Mouse (Mus musculus) neural tube, embryonic 11.5 days (tissue): Measurements from ENCODE around the gene Lamc2. TPM values are rescaled to one million over a fixed set of nuclear protein-coding genes. Genes with fewer than 3 reads are reported as not detected.

Experiments used
- ATAC-seq: fragments of 200-750 bp; cut with Nextera tagmentation; 2 replicates; pipeline ENCODE4 v1.8.0; 2017; ENCODE audit warnings: moderate number of reproducible peaks, mild to moderate bottlenecking, moderate TSS enrichment, moderate library complexity; ENCODE audit not compliant: insufficient read depth, low FRiP score, low TSS enrichment
- DNase-seq: peaks from one replicate; pipeline ENCODE4 v3.0.0-alpha.2; 2015; ENCODE audit warnings: low spot score
- H3K27ac ChIP-seq: fragments of 300-500 bp; sonication (generic); 2 replicates; pipeline ENCODE4 v1.5.1; 2014; ENCODE audit warnings: low read depth, mild to moderate bottlenecking, low read length
- H3K27me3 ChIP-seq: fragments of 300-500 bp; sonication (generic); 2 replicates; pipeline ENCODE4 v1.6.1; 2014; ENCODE audit warnings: mild to moderate bottlenecking, low read length, mixed read lengths; ENCODE audit not compliant: control insufficient read depth, insufficient read depth
- H3K36me3 ChIP-seq: fragments of 300-500 bp; sonication (generic); 2 replicates; pipeline ENCODE4 v1.6.1; 2014; ENCODE audit warnings: mild to moderate bottlenecking, low read length, moderate library complexity, mixed read lengths; ENCODE audit not compliant: control insufficient read depth, insufficient read depth
- H3K4me1 ChIP-seq: fragments of 300-500 bp; sonication (generic); 2 replicates; pipeline ENCODE4 v1.6.1; 2014; ENCODE audit warnings: low read length, mixed read lengths; ENCODE audit not compliant: control insufficient read depth, insufficient read depth
- H3K4me2 ChIP-seq: fragments of 300-500 bp; sonication (generic); 2 replicates; pipeline ENCODE4 v1.6.1; 2014; ENCODE audit warnings: low read depth, mild to moderate bottlenecking, moderate library complexity
- H3K4me3 ChIP-seq: fragments of 300-500 bp; sonication (generic); 2 replicates; pipeline ENCODE4 v1.5.1; 2014; ENCODE audit warnings: low read depth, low read length
- H3K9ac ChIP-seq: fragments of 300-500 bp; sonication (generic); 2 replicates; pipeline ENCODE4 v1.6.1; 2014; ENCODE audit warnings: mild to moderate bottlenecking, low read length
- H3K9me3 ChIP-seq: fragments of 300-500 bp; sonication (generic); 2 replicates; pipeline ENCODE4 v1.6.1; 2016; ENCODE audit warnings: low read length; ENCODE audit not compliant: control insufficient read depth
- WGBS: fragments of 180-500 bp; shearing (Covaris S2); extraction: QIAGEN DNeasy Blood & Tissue Kit; methylation state at CpG from one replicate; pipeline ENCODE4 v1.1.7; 2014; 5-methylcytosine and 5-hydroxymethylcytosine counted together
- polyA plus RNA-seq: library from polyadenylated mRNA; unstranded; fragments of >200 nt; fragmentation: Nextera tagmentation; extraction: Ambion mirVana; gene quantifications from 2 replicates; pipeline ENCODE4 v1.2.1, GENCODE M21; 2014

Lamc2 gene
- polyA plus RNA-seq, 1 experiment from 2014 or later: 0.78 TPM

DNA sequence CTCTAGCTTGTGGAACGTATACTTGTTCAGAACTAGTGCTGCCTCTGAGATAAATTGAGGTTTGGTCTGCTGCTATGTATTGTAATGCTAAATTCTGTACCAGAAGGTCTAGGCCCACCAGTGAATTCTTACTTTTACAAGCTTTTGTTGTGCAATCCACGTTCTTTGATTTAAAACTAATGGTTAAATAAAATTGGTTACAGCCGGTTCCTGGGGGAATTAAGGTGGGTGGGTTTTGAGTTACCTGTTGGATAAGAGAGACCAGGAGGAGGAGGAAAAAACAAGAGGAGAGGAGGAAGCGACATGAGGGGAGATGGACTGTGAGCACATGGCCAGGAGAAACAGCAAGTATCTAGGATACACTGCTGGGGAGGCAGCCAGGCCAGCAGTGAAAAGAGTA, 30.3 kb upstream of the Lamc2 start:
- no peak overlapping the region for H3K9ac ChIP-seq
- DNase-seq (no peak), ATAC-seq (no peak)
- H3K4me1 ChIP-seq: no peaks in the 10 kb centered on the region
- no peaks in the 10 kb centered on the region for H3K9me3 ChIP-seq
- no peak overlapping the region for H3K4me2 ChIP-seq
- H3K27me3 ChIP-seq: no peaks in the 10 kb centered on the region
- 80% methylated on average over 4 of the region's 4 CpGs for WGBS
- no peak overlapping the region for H3K27ac ChIP-seq
- 0 out of 2 replicates have a peak, but pooled peaks cover 2% of the 10 kb centered on the region for H3K36me3 ChIP-seq
- no peak overlapping the region for H3K4me3 ChIP-seq

DNA sequence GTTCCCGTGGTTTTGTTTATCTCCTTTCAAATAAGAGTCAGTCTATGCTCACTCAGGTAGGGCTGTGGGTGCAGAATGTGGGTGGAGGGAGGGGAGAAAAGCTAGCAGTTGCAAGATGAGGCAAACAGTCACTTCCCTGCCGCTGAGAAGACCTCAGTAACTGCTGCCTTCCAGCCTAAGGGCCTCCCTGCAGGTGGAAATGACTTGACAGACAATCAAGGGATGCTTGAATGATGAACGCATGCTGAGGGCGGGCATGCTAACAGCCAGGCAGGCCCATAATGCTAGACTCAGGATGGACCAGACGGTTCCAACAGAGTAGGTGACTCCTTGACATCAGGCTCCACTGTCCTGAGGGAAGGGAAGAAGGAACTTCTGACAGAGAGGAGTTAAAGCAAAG, 29.4 kb upstream of the Lamc2 start:
- H3K36me3 ChIP-seq: 0 out of 2 replicates have a peak, but pooled peaks cover 2% of the 10 kb centered on the region
- ATAC-seq (no peak), DNase-seq (no peak)
- WGBS: 63% methylated on average over 5 of the region's 5 CpGs
- no peak overlapping the region for H3K9ac ChIP-seq
- no peaks in the 10 kb centered on the region for H3K4me1 ChIP-seq
- no peaks in the 10 kb centered on the region for H3K27me3 ChIP-seq
- H3K4me3 ChIP-seq: no peak overlapping the region
- H3K9me3 ChIP-seq: no peaks in the 10 kb centered on the region
- H3K27ac ChIP-seq: no peak overlapping the region
- no peak overlapping the region for H3K4me2 ChIP-seq

DNA sequence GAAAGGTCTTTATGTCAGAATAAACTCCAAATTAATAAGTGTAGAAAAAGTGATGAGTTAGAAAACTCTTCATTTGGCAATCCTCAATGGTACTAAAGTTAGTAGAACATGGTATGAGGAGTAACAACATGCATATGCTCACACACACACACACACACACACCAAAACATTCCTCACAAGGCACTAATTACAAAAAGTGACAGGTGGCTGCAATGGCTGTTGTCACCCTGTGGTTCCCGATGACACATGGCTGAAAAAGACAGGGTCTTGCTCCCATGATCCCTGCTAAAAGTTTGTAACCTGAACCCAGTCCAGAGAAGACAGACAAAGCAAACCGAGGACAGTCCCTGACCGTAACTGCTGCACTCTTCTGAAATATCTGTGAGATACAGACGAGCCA, 24.7 kb upstream of the Lamc2 start:
- Histone ChIP-seq H3K4me2 (no peak overlapping the region), H3K9ac (no peak overlapping the region), H3K36me3 (no peaks in the 10 kb centered on the region), H3K9me3 (no peaks in the 10 kb centered on the region), H3K27ac (no peak overlapping the region), H3K4me1 (no peaks in the 10 kb centered on the region), H3K27me3 (no peaks in the 10 kb centered on the region), H3K4me3 (no peak overlapping the region)
- DNase-seq (no peak), ATAC-seq (no peak)
- WGBS: 51% methylated on average over 4 of the region's 4 CpGs

DNA sequence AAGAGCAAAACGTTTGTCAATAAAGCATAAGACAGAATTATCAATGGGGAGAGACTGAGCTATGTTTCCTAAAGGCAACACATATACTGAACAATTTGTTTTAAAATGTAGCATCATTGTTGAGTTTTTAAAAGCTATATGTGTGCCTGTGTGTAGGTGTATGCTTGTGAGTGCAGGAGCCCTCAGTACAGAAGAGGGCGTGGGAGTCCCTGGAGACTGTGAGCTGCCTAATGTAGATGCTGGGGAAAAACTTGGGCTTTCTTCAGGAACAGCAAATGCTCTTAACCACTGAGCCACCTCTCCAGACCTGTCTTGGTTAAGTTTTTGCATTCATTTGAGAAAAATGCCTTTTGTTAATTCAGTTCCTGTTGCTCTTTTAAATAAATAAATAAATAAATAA, 24.0 kb upstream of the Lamc2 start:
- Histone ChIP-seq H3K27me3 (no peaks in the 10 kb centered on the region), H3K4me3 (no peak overlapping the region), H3K9me3 (no peaks in the 10 kb centered on the region), H3K4me1 (no peaks in the 10 kb centered on the region), H3K4me2 (no peak overlapping the region), H3K36me3 (no peaks in the 10 kb centered on the region), H3K9ac (no peak overlapping the region), H3K27ac (no peak overlapping the region)
- DNase-seq: no peak
- 84% methylated on average over 2 of the region's 2 CpGs for WGBS
- ATAC-seq: no peak

DNA sequence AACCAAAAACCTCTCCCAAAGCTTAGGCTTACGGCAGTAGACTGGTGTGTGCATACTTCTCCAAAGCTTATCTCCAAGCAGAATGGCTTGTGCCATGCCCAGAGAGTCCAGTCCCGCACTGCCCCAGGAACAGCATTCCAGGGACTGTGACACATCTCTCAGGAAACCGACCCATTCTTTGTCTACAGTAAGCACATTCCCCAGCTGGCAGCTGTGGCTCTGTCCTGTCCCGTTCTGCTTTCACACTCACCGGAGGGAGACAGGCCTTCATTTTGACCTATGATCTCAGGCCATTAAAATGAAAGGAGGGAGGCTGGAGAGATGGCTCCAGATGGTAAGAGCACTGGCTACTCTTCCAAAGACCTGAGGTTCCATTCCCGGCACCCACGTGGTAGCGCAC, 15.9 kb upstream of the Lamc2 start:
- H3K4me1 ChIP-seq: peaks cover 7% of the 10 kb centered on the region
- ATAC-seq (peak; percentile 58; the same call in 1 of the 2 replicates), DNase-seq (peak; percentile 38)
- 34% methylated on average over 8 of the region's 8 CpGs for WGBS
- H3K27ac ChIP-seq: no peak overlapping the region
- no peak overlapping the region for H3K4me3 ChIP-seq
- no peaks in the 10 kb centered on the region for H3K9me3 ChIP-seq
- no peaks in the 10 kb centered on the region for H3K27me3 ChIP-seq
- no peaks in the 10 kb centered on the region for H3K36me3 ChIP-seq
- no peak overlapping the region for H3K9ac ChIP-seq
- H3K4me2 ChIP-seq: no peak overlapping the region

DNA sequence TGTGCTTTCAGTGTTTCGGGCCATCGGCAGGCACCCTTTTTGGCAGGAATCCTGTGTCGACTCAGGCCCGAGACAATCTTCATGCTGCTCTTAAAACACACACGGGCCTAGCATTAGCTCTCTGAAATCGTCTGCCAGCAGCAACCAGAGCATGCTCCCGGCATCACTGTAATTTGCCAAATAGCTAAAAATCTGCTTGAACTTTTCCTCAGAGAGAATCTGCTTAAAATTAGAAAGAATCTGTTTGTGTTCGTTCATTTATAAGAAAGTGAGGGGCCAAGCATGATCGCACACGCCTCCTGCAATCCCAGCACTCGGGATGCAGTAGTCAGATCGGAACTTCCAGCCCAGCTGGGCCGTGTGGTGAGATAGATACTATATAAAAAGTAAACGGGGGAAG, 15.2 kb upstream of the Lamc2 start:
- Histone ChIP-seq H3K36me3 (no peaks in the 10 kb centered on the region), H3K4me1 (peaks cover 7% of the 10 kb centered on the region), H3K27me3 (no peaks in the 10 kb centered on the region), H3K27ac (no peak overlapping the region), H3K4me2 (no peak overlapping the region), H3K9me3 (no peaks in the 10 kb centered on the region), H3K4me3 (no peak overlapping the region), H3K9ac (no peak overlapping the region)
- DNase-seq (no peak), ATAC-seq (no peak)
- WGBS: 68% methylated on average over 14 of the region's 14 CpGs

DNA sequence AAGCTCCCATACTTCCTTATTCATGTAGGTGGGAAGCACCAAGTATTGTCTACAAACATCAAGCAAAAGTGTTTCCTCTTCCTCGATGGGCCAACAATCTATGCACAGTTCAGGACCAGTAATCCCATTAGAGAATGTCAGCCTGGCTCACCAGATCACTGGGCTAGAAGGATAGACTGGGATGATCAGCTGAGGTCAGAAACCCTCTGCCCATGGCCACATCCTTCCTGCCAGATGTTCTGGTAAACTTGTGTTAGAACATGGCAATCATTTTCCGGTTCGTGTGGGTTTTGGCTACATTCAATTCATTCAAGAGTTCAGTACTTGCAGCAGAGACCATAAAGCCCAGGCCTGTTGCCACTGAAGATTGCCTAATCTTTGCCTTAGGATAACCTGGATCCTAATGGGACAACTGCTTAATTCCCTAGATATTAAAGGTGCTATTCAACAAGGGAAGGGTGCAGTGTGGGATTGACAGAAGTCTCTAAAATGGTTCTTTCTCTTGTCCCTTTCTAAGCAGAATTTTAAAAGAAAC, 11.1 kb upstream of the Lamc2 start:
- Histone ChIP-seq H3K9me3 (no peaks in the 10 kb centered on the region), H3K4me2 (no peak overlapping the region), H3K4me3 (no peak overlapping the region), H3K36me3 (no peaks in the 10 kb centered on the region), H3K9ac (no peak overlapping the region), H3K4me1 (peaks cover 7% of the 10 kb centered on the region), H3K27me3 (no peaks in the 10 kb centered on the region), H3K27ac (no peak overlapping the region)
- no peak for ATAC-seq
- no peak for DNase-seq
- WGBS: 84% methylated on average over 3 of the region's 3 CpGs

DNA sequence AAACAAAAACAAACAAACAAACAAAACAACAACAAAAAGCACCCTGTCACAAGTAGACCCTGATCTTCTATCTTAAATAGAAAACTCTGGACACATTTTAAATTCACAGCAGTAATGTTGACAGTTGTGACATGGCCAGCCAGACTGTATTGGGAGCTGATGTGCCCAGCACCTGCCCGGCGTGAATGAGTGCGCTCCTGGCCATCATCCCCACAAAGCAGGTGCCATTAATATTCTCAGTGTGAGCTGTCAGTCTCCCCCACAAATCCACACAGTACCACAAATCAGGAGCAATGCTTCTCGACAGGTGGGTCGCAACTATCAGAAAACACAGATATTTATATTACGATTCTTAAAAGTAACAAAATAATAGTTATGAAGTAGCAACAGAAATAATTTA, 6.7 kb upstream of the Lamc2 start:
- Histone ChIP-seq H3K4me1 (no peaks in the 10 kb centered on the region; the same call in 1 of the 2 replicates), H3K27ac (no peak overlapping the region), H3K9me3 (no peaks in the 10 kb centered on the region), H3K27me3 (0 out of 2 replicates have a peak, but pooled peaks cover 2% of the 10 kb centered on the region), H3K4me3 (no peak overlapping the region), H3K9ac (no peak overlapping the region), H3K36me3 (no peaks in the 10 kb centered on the region), H3K4me2 (no peak overlapping the region)
- ATAC-seq (no peak), DNase-seq (no peak)
- 85% methylated on average over 6 of the region's 6 CpGs for WGBS

DNA sequence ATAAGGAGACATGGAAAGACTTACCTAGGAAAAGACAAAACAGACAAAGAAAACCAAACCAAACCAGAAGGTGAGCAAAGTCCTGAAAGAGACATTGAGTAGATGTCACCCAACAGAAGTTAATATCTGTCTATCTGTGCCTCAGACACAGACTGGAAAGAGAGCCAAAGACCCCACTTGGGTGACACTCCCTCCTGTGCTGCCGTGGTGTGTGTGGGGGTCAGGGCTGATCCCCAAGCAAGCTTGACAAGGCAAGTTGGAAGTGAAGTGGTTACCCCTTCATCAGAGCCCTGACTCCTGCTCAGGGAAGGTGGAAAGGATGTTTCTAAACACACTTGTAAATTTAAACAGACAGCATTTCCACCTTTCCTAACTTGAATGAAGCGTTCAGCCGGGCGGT, 6.1 kb upstream of the Lamc2 start:
- Histone ChIP-seq H3K4me1 (no peaks in the 10 kb centered on the region; the same call in 1 of the 2 replicates), H3K9me3 (no peaks in the 10 kb centered on the region), H3K27me3 (0 out of 2 replicates have a peak, but pooled peaks cover 3% of the 10 kb centered on the region), H3K27ac (no peak overlapping the region), H3K4me3 (no peak overlapping the region), H3K36me3 (no peaks in the 10 kb centered on the region), H3K4me2 (no peak overlapping the region), H3K9ac (no peak overlapping the region; the same call in 1 of the 2 replicates)
- DNase-seq (no peak), ATAC-seq (no peak)
- WGBS: 81% methylated on average over 4 of the region's 4 CpGs
